Mouse (Mus musculus) midbrain, embryonic 11.5 days (tissue): ENCODE results near the gene Mamstr. TPM values are rescaled to one million over a fixed set of nuclear protein-coding genes. Genes with fewer than 3 reads are reported as not detected.

Experiments used
- ATAC-seq: fragments of 200-750 bp; cut with Nextera tagmentation; 2 replicates; pipeline ENCODE4 v1.8.0; 2017; ENCODE audit warnings: moderate TSS enrichment, moderate library complexity; ENCODE audit not compliant: low FRiP score
- DNase-seq: peaks from one replicate; pipeline ENCODE4 v3.0.0; 2015; ENCODE audit warnings: low spot score; ENCODE audit errors: missing footprints
- H3K27ac ChIP-seq: fragments of 300-500 bp; sonication (generic); 2 replicates; pipeline ENCODE4 v1.5.1; 2014; ENCODE audit warnings: low read depth, low read length
- H3K27me3 ChIP-seq: fragments of 300-500 bp; sonication (generic); 2 replicates; pipeline ENCODE4 v1.6.1; 2014; ENCODE audit warnings: mild to moderate bottlenecking, low read length, moderate library complexity, mixed read lengths; ENCODE audit not compliant: control insufficient read depth, insufficient read depth
- H3K36me3 ChIP-seq: fragments of 300-500 bp; sonication (generic); 2 replicates; pipeline ENCODE4 v1.6.1; 2014; ENCODE audit warnings: mild to moderate bottlenecking, low read length, moderate library complexity, mixed read lengths; ENCODE audit not compliant: control insufficient read depth, insufficient read depth
- H3K4me1 ChIP-seq: fragments of 300-500 bp; sonication (generic); 2 replicates; pipeline ENCODE4 v1.6.1; 2014; ENCODE audit warnings: low read length; ENCODE audit not compliant: control insufficient read depth, insufficient read depth
- H3K4me2 ChIP-seq: fragments of 300-500 bp; sonication (generic); 2 replicates; pipeline ENCODE4 v1.6.1; 2014; ENCODE audit warnings: mild to moderate bottlenecking, moderate library complexity
- H3K4me3 ChIP-seq: fragments of 300-500 bp; sonication (generic); 2 replicates; pipeline ENCODE4 v1.5.1; 2014; ENCODE audit warnings: low read depth, low read length
- H3K9ac ChIP-seq: fragments of 300-500 bp; sonication (generic); 2 replicates; pipeline ENCODE4 v1.6.1; 2014; ENCODE audit warnings: low read length
- H3K9me3 ChIP-seq: fragments of 300-500 bp; sonication (generic); 2 replicates; pipeline ENCODE4 v1.6.1; 2016; ENCODE audit warnings: low read length; ENCODE audit not compliant: control insufficient read depth
- WGBS: fragments of 180-500 bp; shearing (Covaris S2); extraction: QIAGEN DNeasy Blood & Tissue Kit; methylation state at CpG from one replicate; pipeline ENCODE4 v1.1.7; 2014; 5-methylcytosine and 5-hydroxymethylcytosine counted together
- polyA plus RNA-seq: library from polyadenylated mRNA; unstranded; fragments of >200 nt; fragmentation: Nextera tagmentation; extraction: Ambion mirVana; gene quantifications from 2 replicates; pipeline ENCODE4 v1.2.1, GENCODE M21; 2014

Gene Mamstr
- polyA plus RNA-seq, 1 experiment from 2014 or later = 2.1 TPM

- Histone ChIP-seq H3K9ac (no peak overlapping the region), H3K4me3 (no peak overlapping the region), H3K27me3 (peaks cover 7% of the 10 kb centered on the region), H3K4me1 (peaks cover 6% of the 10 kb centered on the region; the same call in 1 of the 2 replicates), H3K27ac (no peak overlapping the region), H3K36me3 (no peaks in the 10 kb centered on the region), H3K4me2 (no peak overlapping the region), H3K9me3 (no peaks in the 10 kb centered on the region)
- 91% methylated on average over 15 of the region's 15 CpGs for WGBS
- no peak for ATAC-seq
- DNase-seq = no peak
Measured at GRCm38 (mm10) chr7:45635711-45636688, 3.8 kb upstream of the Mamstr start.

DNA sequence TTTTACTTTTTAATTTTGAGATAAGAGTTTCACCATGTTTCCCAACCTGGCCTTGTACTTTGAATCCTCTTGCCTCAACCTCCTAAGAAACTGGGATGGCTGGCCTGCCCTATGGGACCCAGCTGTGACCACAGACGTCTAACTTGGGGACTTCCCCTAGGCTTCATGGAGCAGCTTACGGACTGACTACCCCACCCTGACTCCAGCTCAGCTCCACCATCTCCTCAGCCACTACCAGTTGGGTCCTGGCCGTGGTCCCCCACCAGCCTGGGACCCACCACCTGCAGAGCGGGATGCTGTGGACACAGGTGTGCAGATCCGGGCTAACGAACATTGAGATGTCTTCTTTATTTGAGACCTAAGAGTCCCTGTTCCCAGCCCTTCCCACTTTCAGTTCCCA is 2.1 kb upstream of the Mamstr start:
- H3K4me3 ChIP-seq = peak overlapping the region; percentile 19; the same call in 1 of the 2 replicates
- peak overlapping the region; percentile 40; the same call in 1 of the 2 replicates for H3K4me2 ChIP-seq

GRCm38 (mm10) chr7:45638623-45639401 is 965 bp upstream of the Mamstr start:
- 18% methylated on average over 29 of the region's 29 CpGs for WGBS
- Histone ChIP-seq H3K27ac (no peak overlapping the region; the same call in 1 of the 2 replicates), H3K27me3 (no peaks in the 10 kb centered on the region), H3K36me3 (no peaks in the 10 kb centered on the region), H3K4me1 (peaks cover 17% of the 10 kb centered on the region), H3K9me3 (no peaks in the 10 kb centered on the region), H3K9ac (peak overlapping the region; percentile 11; the same call in 1 of the 2 replicates), H3K4me3 (peak overlapping the region; percentile 19), H3K4me2 (peak overlapping the region; percentile 40)
- ATAC-seq (peak; percentile 87), DNase-seq (peak; percentile 97)

More for the DNA sequence above, 2.1 kb upstream of the Mamstr start:
- no peak overlapping the region for H3K27ac ChIP-seq
- H3K36me3 ChIP-seq = no peaks in the 10 kb centered on the region
- DNase-seq (no peak), ATAC-seq (no peak)
- peaks cover 12% of the 10 kb centered on the region for H3K4me1 ChIP-seq
- H3K9ac ChIP-seq = no peak overlapping the region
- no peaks in the 10 kb centered on the region; the same call in 1 of the 2 replicates for H3K27me3 ChIP-seq
- 92% methylated on average over 6 of the region's 6 CpGs for WGBS
- no peaks in the 10 kb centered on the region for H3K9me3 ChIP-seq

GRCm38 (mm10) chr7:45640191-45640957 is 597 bp downstream of the Mamstr start:
- Histone ChIP-seq H3K27ac (no peak overlapping the region), H3K9me3 (no peaks in the 10 kb centered on the region), H3K9ac (no peak overlapping the region), H3K4me3 (no peak overlapping the region), H3K36me3 (no peaks in the 10 kb centered on the region), H3K4me1 (peaks cover 23% of the 10 kb centered on the region), H3K4me2 (no peak overlapping the region), H3K27me3 (no peaks in the 10 kb centered on the region)
- ATAC-seq (no peak), DNase-seq (no peak)
- 69% methylated on average over 19 of the region's 19 CpGs for WGBS

GRCm38 (mm10) chr7:45641391-45642040 is 1.7 kb downstream of the Mamstr start:
- Histone ChIP-seq H3K9ac (no peak overlapping the region), H3K36me3 (no peaks in the 10 kb centered on the region), H3K4me1 (peaks cover 23% of the 10 kb centered on the region), H3K4me3 (no peak overlapping the region), H3K4me2 (no peak overlapping the region), H3K27ac (no peak overlapping the region), H3K27me3 (no peaks in the 10 kb centered on the region), H3K9me3 (no peaks in the 10 kb centered on the region)
- DNase-seq (no peak), ATAC-seq (no peak)
- 76% methylated on average over 17 of the region's 17 CpGs for WGBS

DNA sequence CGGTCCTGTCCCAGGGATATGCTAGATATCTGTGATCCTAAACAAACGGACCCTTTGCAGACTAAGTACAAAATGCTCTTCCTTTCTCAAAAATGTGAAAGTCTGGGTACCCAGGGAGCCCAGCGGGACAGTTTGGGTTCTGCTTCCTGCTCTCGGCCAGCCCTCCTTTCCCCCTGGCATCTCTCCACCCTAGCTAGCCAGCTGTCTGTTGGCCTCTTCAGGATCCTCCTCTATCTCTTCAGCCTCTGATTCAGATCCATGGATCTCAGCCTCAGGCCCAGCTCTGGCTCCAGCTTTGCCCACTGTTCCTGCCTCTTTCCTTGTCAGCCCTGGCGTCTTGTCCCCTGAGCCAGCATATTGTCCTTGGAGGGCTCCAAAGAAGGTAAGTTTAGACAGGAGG is 2.3 kb downstream of the Mamstr start:
- peak overlapping the region; percentile 87; the same call in 1 of the 2 replicates for H3K4me2 ChIP-seq
- H3K27me3 ChIP-seq = no peaks in the 10 kb centered on the region
- no peaks in the 10 kb centered on the region for H3K36me3 ChIP-seq
- H3K4me1 ChIP-seq = peaks cover 23% of the 10 kb centered on the region
- H3K27ac ChIP-seq = no peak overlapping the region
- no peak for DNase-seq
- no peak overlapping the region for H3K4me3 ChIP-seq
- no peak overlapping the region; the same call in 1 of the 2 replicates for H3K9ac ChIP-seq
- H3K9me3 ChIP-seq = no peaks in the 10 kb centered on the region
- 84% methylated on average over 5 of the region's 5 CpGs for WGBS
- ATAC-seq = no peak

DNA sequence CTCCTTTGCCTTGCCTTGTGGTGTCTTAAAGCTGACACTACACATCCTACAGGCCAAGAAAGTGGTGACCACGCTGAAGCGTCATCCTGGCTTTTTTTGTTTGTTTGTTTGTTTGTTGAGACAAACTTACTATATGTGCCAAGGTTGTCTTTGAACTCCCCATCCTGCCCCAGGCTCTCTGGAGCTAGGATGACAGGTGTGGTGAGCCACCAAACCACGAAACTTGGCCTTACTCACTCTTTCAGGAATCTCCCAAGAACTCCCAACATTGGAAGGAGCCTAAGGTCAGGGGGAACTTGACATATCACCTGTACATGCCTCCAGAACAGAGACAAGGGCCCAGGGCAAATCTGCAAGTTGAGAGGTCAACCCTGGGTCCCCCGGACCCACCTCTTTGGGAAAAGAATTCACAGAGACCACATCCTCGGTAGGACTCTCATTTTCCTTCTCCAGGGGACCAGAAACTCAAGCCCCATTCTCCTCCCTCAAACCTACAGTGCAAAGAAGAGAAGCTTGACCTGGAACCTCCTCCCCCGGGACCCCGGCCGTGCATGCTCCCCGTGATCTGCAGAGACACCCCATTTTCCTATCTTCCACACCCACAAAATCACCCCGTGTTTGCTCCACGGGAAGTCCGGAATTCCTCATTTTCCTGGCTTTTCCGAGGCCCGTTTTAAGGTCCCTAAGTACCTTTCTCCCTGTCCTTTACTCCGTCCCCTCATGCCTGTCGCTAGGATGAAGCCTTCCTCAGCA is 2.9 kb downstream of the Mamstr start:
- H3K36me3 ChIP-seq = no peaks in the 10 kb centered on the region
- peak overlapping the region; percentile 87 for H3K9ac ChIP-seq
- ATAC-seq (no peak), DNase-seq (no peak)
- H3K4me2 ChIP-seq = peak overlapping the region; percentile 87
- H3K27me3 ChIP-seq = no peaks in the 10 kb centered on the region
- H3K4me1 ChIP-seq = peaks cover 23% of the 10 kb centered on the region
- no peaks in the 10 kb centered on the region for H3K9me3 ChIP-seq
- H3K27ac ChIP-seq = peak overlapping the region; percentile 86
- H3K4me3 ChIP-seq = peak overlapping the region; percentile 43
- 39% methylated on average over 16 of the region's 16 CpGs for WGBS
